Mouse (Mus musculus) cortical plate, adult 2 months (tissue): ENCODE results near the gene Tnni3.

Experiments used
- CTCF ChIP-seq: fragments of 200-500 bp; IDR thresholded peaks from 2 replicates; pipeline ENCODE4 v1.5.1; 2011; ENCODE audit warnings: mild to moderate bottlenecking, control low read depth, low read length; ENCODE audit not compliant: insufficient read depth; ENCODE audit errors: extremely low read depth
- POLR2A ChIP-seq: fragments of 200-500 bp; IDR thresholded peaks from 2 replicates; pipeline ENCODE4 v1.6.1; 2011; ENCODE audit warnings: mild to moderate bottlenecking, low read length, control low read depth; ENCODE audit not compliant: insufficient read depth; ENCODE audit errors: extremely low read depth

- no peak for TF ChIP-seq POLR2A
- no peak for TF ChIP-seq CTCF
Observed at GRCm38 (mm10) chr7:4539019-4539418, 15.0 kb upstream of the Tnni3 start.
